Mouse (Mus musculus) regulatory T cell (primary cell): Measurements from ENCODE around the gene Ptpro.

Experiments used
- in situ Hi-C: fragments of 300-600 bp; cut with MboI, MseI; formaldehyde crosslinking; loops from one replicate; pipeline ENCODE4 v1.15.1; 2025; ENCODE audit warnings: high pct_unique_total_duplicates

Ptpro gene

GRCm38 (mm10) chr6:137494801-137495200, 242.7 kb downstream of the Ptpro start:
- in situ Hi-C loops: no loop called here

- in situ Hi-C loops: no loop called here
These were observed 243.1 kb downstream of the Ptpro start for GRCm38 (mm10) chr6:137495233-137495632.

DNA sequence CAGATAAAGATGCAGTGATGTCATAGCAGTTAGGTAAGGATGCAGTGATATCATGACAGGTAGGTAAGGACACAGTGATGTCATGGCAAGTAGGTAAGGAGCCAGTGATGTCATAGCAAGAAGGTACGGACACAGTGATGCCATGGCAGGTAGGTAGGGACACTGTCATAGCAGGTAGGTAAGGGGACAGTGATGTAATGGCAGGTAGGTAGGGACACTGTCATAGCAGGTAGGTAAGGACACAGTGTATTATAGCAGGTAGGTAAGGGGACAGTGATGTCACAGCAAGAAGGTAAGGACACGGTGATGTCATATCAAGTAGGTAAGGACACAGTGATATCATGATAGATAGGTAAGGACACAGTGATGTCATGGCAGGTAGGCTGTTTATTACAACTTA, 244.4 kb downstream of the Ptpro start:
- in situ Hi-C loops: no loop called here

DNA sequence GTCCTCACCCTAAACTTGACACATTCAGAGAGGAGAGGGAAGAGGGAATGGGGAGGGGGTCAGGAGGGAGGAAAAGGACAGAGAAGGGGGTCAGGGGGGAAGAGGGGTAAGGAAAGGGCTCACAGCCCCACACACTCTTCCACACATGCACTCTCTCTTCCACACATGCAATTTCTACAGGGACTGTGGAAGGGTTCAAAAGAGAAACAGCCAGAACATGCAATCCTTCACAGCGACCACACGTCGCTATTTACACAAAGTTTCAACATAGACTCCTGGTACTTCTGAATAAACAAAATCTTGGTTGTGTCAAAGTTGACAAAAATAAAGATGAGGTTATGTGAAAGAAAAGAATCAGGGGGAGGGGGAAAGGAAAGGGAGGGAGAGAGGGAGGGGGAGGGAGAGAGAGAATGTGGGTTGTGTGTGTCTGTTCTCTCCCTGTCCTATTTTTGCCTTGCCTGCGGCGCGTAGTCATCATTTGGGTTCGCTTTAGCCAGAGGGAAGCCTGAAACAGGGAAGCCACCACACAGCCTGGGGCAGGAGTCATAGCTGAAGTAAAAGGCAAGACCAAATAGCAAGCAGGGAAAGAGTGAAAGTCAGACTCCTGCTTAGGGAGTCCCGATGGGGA, 245.2 kb downstream of the Ptpro start:
- in situ Hi-C loops: no loop called here

- in situ Hi-C loops: no loop called here
These were observed 246.7 kb downstream of the Ptpro start for GRCm38 (mm10) chr6:137498781-137499180.

GRCm38 (mm10) chr6:137503009-137503408, 250.9 kb downstream of the Ptpro start:
- in situ Hi-C loops: no loop called here

DNA sequence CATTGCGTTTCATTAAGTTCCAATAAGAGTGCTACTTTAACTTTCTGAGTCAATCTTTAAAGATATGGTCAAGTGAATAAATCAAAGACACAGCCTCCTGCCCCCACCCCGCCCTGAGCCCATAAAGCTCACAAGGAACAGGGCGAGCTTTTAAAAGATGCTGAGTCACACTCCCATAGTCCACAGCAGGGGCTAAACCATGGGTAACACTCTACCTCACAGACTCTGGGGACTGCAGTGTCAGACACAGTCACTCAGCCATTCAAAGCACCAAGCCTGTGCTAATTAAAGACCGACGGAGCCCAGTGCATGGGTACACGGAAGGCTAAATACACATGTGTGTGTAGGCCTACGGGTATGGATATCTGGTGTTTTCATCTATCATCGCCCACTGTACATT, 251.3 kb downstream of the Ptpro start:
- in situ Hi-C loops: no loop called here

DNA sequence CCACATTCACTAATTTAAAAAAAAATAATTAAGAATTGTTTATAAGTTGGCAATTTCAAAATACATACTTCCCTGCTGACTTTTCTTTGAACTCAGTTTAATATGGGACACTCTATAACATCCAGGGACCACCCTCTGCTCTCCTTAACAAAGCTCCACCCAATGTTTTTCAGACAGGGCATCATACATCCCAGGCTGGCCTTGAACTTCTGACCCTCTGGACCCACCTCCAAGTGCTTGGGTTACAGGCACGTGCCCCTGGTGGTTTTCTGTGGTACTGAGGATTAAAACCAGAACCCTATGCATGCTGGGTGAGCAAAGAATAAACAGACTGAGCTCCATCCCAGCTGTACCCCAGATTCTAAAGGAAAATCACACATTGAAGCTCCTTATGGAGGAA, 251.9 kb downstream of the Ptpro start:
- in situ Hi-C loops: no loop called here

DNA sequence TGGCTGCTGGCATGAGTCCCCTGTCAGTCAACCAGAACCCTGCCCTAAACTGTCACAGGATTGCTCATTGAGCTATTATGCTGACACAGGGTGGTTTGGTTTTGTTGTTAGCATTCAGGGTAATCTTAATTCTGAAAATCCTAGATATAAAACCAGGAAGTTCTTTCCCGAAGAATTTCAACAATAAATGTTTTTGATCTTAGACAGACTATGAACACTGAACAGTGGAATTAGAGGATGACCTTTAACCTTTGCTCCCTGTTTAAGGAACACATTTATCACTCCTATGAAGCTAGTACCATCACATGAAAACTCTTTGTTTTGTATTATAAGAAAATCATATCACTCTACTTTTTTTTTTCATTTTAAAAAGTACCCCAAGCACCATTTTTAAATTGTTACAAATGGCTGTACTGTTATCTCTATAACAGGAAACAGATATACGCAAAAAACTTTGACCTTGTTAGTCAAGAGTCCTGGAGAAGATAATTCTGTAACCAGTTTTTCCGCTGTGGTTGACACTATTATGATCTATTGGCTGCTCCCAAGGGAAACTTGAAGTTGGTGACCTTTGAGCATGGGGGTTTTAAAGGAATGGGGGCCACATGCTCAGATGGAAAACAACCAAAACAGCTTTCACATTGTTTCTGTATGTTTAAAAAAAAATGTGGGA, 253.6 kb downstream of the Ptpro start:
- in situ Hi-C loops: no loop called here

GRCm38 (mm10) chr6:137506563-137506962, 254.4 kb downstream of the Ptpro start:
- in situ Hi-C loops: no loop called here

GRCm38 (mm10) chr6:137508936-137509335, 256.8 kb downstream of the Ptpro start:
- in situ Hi-C loops: no loop called here

GRCm38 (mm10) chr6:137509341-137510045, 257.4 kb downstream of the Ptpro start:
- in situ Hi-C loops: no loop called here

DNA sequence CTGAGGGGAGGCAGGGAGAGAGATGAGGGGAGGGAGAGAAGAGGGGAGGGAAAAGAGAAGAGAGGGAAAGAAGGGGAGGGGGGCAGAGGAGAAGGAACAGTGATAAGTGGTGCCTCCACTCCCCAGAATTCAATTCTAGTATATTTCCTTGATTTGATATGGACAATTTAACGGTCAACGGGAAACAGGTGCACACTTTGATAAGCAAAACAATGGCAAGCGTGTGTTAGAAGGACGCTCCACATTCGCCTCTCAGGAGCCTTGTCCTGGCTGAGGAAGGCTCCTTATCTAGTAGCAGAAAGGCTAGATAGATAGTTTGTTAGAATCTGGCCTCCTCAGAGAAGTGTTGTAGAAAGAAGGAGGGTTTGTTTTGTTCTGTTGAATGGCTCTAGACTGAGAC, 260.6 kb downstream of the Ptpro start:
- in situ Hi-C loops: no loop called here
